13 mouse cellular contexts compared by ENCODE assay signal in genomic region chr4:33833134-33833533, GRCm38 (mm10).
"Had no signal": no experiment of that assay in that cellular context is flagged by ENCODE, and none has a peak within 500 bp of the region (broad histone marks: within the 10 kb centered on the region; RNA-seq: fewer than 3 reads in every experiment).

No protein-coding gene starts in this region.

- H3K9me3 ChIP-seq: limb, embryonic 10.5 days; liver, embryonic 15.5 days; midbrain, embryonic 13.5 days; neural tube, embryonic 12.5 days had no signal

- H3K9ac ChIP-seq: liver, embryonic 15.5 days; midbrain, embryonic 13.5 days; neural tube, embryonic 12.5 days had no signal

- H3K36me3 ChIP-seq: limb, embryonic 10.5 days; liver, embryonic 15.5 days; midbrain, embryonic 13.5 days; neural tube, embryonic 12.5 days had no signal

- H3K27me3 ChIP-seq: liver, embryonic 15.5 days; midbrain, embryonic 13.5 days; neural tube, embryonic 12.5 days had no signal

- H3K4me1 ChIP-seq: limb, embryonic 10.5 days; liver, embryonic 15.5 days; midbrain, embryonic 13.5 days; neural tube, embryonic 12.5 days had no signal

- DNase-seq: kidney, postnatal 10 days; kidney, postnatal 4 days; lung, adult 2 months; lung, postnatal 36 days; thymus, adult 18-20 months; thymus, postnatal 14 days had no signal

- ATAC-seq: lung, postnatal 0 days; midbrain, embryonic 13.5 days had no signal

- H3K27ac ChIP-seq: layer of hippocampus, adult 2 months; limb, embryonic 10.5 days; liver, embryonic 15.5 days; midbrain, embryonic 13.5 days; neural tube, embryonic 12.5 days had no signal

- H3K4me3 ChIP-seq: layer of hippocampus, adult 2 months; limb, embryonic 10.5 days; liver, embryonic 15.5 days; midbrain, embryonic 13.5 days; neural tube, embryonic 12.5 days had no signal

- H3K4me2 ChIP-seq: liver, embryonic 11.5 days; liver, embryonic 15.5 days; midbrain, embryonic 13.5 days; neural tube, embryonic 12.5 days had no signal
